Mouse (Mus musculus) embryonic fibroblast, embryonic 13.5 days (primary cell): ENCODE measurements at regions not wholly inside any gene's neighbourhood (a gene's known extent, or its start where the extent isn't known, plus 50 kb on each side); places are given as distances from the start of the nearest gene placed in this dataset.

Experiments
- CTCF ChIP-seq: IDR thresholded peaks from 2 replicates; pipeline ENCODE4 v1.5.1; 2011; ENCODE audit warnings: mild to moderate bottlenecking, control low read depth, low read length, moderate library complexity, borderline replicate concordance; ENCODE audit not compliant: insufficient read depth
- POLR2A ChIP-seq: IDR thresholded peaks from 2 replicates; pipeline ENCODE4 v1.6.1; 2011; ENCODE audit warnings: low read depth, mild to moderate bottlenecking, control low read depth, low read length, moderate library complexity

DNA sequence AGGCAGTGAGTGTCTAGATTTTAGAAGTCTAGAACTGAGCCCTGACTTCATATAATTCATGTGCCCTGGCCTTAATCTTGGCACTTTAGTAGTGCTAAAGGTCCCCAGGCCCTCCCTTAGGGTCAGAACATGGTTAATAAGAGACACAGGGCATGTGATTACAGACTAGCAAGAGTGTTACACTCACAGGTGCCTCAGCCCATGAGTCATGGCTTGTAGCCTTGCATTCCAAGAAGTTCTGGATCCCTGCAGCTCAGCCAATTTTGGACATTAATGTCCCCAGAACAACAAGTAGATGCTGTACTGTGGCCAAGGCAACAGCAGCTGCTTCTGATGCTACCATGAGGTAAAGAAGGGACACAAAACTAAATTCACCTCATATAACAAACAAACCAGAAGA lies 107.7 kb upstream of the Igf1 start:
- no peak for TF ChIP-seq POLR2A
- no peak for TF ChIP-seq CTCF
